Mouse (Mus musculus) lung, postnatal 0 days (tissue): Measurements from ENCODE around the gene Tceanc2.

ENCODE experiments used
- CTCF ChIP-seq: IDR thresholded peaks from 2 replicates; pipeline ENCODE4 v1.5.1; 2016; ENCODE audit warnings: antibody characterized with exemption, mild to moderate bottlenecking
- EP300 ChIP-seq: IDR thresholded peaks from 2 replicates; pipeline ENCODE4 v1.6.1; 2016; ENCODE audit warnings: antibody characterized with exemption, mild to moderate bottlenecking, control low read depth

- no peak for TF ChIP-seq CTCF
- TF ChIP-seq EP300 = no peak
Observed at GRCm38 (mm10) chr4:107193841-107194240, 14.9 kb upstream of the Tceanc2 start.
